Mouse (Mus musculus) forebrain, embryonic 14.5 days (tissue): ENCODE data around the gene E130308A19Rik. TPM values are rescaled to one million over a fixed set of nuclear protein-coding genes. Genes with fewer than 3 reads are reported as not detected.
A peak's percentile ranks its signal among the peaks of the same experiment; 100 is the strongest.

Experiments
- ATAC-seq: fragments of 200-750 bp; cut with Nextera tagmentation; 2 replicates; pipeline ENCODE4 v1.8.0; 2017; ENCODE audit warnings: mild to moderate bottlenecking, moderate library complexity
- DNase-seq: peaks from one replicate; pipeline ENCODE4 v3.0.0-alpha.2; 2015; ENCODE audit warnings: low spot score
- H3K27ac ChIP-seq: fragments of 300-500 bp; sonication (generic); 2 replicates; pipeline ENCODE4 v1.5.1; 2014; ENCODE audit warnings: low read depth, mild to moderate bottlenecking, control low read depth, low read length, moderate library complexity
- H3K27me3 ChIP-seq: fragments of 300-500 bp; sonication (generic); replicated peaks from 2 replicates; pipeline ENCODE4 v1.6.1; 2014; ENCODE audit warnings: low read length, control low read depth, mixed read lengths; ENCODE audit not compliant: control insufficient read depth, insufficient read depth
- H3K36me3 ChIP-seq: fragments of 300-500 bp; sonication (generic); 2 replicates; pipeline ENCODE4 v1.6.1; 2014; ENCODE audit warnings: low read length, control low read depth; ENCODE audit not compliant: control insufficient read depth, insufficient read depth
- H3K4me1 ChIP-seq: fragments of 300-500 bp; sonication (generic); 2 replicates; pipeline ENCODE4 v1.6.1; 2014; ENCODE audit warnings: antibody characterized with exemption, low read length, control low read depth; ENCODE audit not compliant: control insufficient read depth, insufficient read depth
- H3K4me2 ChIP-seq: fragments of 300-500 bp; sonication (generic); 2 replicates; pipeline ENCODE4 v1.6.1; 2014; ENCODE audit warnings: mild to moderate bottlenecking, control low read depth, low read length
- H3K4me3 ChIP-seq: fragments of 300-500 bp; sonication (generic); 2 replicates; pipeline ENCODE4 v1.5.1; 2014; ENCODE audit warnings: low read depth, low read length, control low read depth
- H3K9ac ChIP-seq: fragments of 300-500 bp; sonication (generic); 2 replicates; pipeline ENCODE4 v1.6.1; 2014; ENCODE audit warnings: mild to moderate bottlenecking, low read length, control low read depth, moderate library complexity
- H3K9me3 ChIP-seq: fragments of 300-500 bp; sonication (generic); replicated peaks from 2 replicates; pipeline ENCODE4 v1.6.1; 2016; ENCODE audit warnings: low read length, control low read depth, mixed read lengths; ENCODE audit not compliant: control insufficient read depth
- WGBS: fragments of 180-500 bp; shearing (Covaris S2); extraction: QIAGEN DNeasy Blood & Tissue Kit; methylation state at CpG from one replicate; pipeline ENCODE4 v1.1.7; 2014; 5-methylcytosine and 5-hydroxymethylcytosine counted together
- polyA plus RNA-seq: library from polyadenylated mRNA; unstranded; fragments of >200 nt; fragmentation: Nextera tagmentation; extraction: Ambion mirVana; gene quantifications from 2 replicates; pipeline ENCODE4 v1.2.1, GENCODE M21; 2014

Gene E130308A19Rik
- polyA plus RNA-seq, 1 experiment from 2014 or later: 22.6 TPM

GRCm38 (mm10) chr4:59712451-59712850 lies 86.4 kb downstream of the E130308A19Rik start:
- 48% methylated on average over 6 of the region's 6 CpGs for WGBS
- peaks cover 4% of the 10 kb centered on the region; the same call in 1 of the 2 replicates for H3K4me1 ChIP-seq

GRCm38 (mm10) chr4:59712955-59713354 lies 86.9 kb downstream of the E130308A19Rik start:
- Histone ChIP-seq H3K9me3 (no peaks in the 10 kb centered on the region), H3K27ac (no peak overlapping the region), H3K27me3 (no peaks in the 10 kb centered on the region), H3K4me3 (no peak overlapping the region), H3K36me3 (no peaks in the 10 kb centered on the region), H3K9ac (no peak overlapping the region), H3K4me2 (no peak overlapping the region), H3K4me1 (peaks cover 4% of the 10 kb centered on the region; the same call in 1 of the 2 replicates)
- no peak for DNase-seq
- no peak for ATAC-seq
- WGBS: 33% methylated on average over 2 of the region's 2 CpGs

More at GRCm38 (mm10) chr4:59712451-59712850, 86.4 kb downstream of the E130308A19Rik start:
- H3K36me3 ChIP-seq: no peaks in the 10 kb centered on the region
- H3K9me3 ChIP-seq: no peaks in the 10 kb centered on the region
- no peak overlapping the region for H3K27ac ChIP-seq
- no peak overlapping the region for H3K4me3 ChIP-seq
- H3K27me3 ChIP-seq: no peaks in the 10 kb centered on the region
- DNase-seq: no peak
- no peak overlapping the region for H3K4me2 ChIP-seq
- no peak overlapping the region for H3K9ac ChIP-seq
- no peak for ATAC-seq

GRCm38 (mm10) chr4:59714472-59714871 lies 88.5 kb downstream of the E130308A19Rik start:
- no peaks in the 10 kb centered on the region for H3K9me3 ChIP-seq
- WGBS: 91% methylated on average over 6 of the region's 6 CpGs
- H3K4me1 ChIP-seq: peaks cover 4% of the 10 kb centered on the region; the same call in 1 of the 2 replicates
- H3K27ac ChIP-seq: no peak overlapping the region
- no peak for ATAC-seq
- H3K4me3 ChIP-seq: no peak overlapping the region
- no peak for DNase-seq
- no peak overlapping the region for H3K4me2 ChIP-seq
- no peaks in the 10 kb centered on the region for H3K27me3 ChIP-seq
- H3K9ac ChIP-seq: no peak overlapping the region
- no peaks in the 10 kb centered on the region for H3K36me3 ChIP-seq

GRCm38 (mm10) chr4:59714926-59715325 lies 88.9 kb downstream of the E130308A19Rik start:
- peaks cover under 1% of the 10 kb centered on the region for H3K36me3 ChIP-seq
- H3K27me3 ChIP-seq: no peaks in the 10 kb centered on the region
- no peak overlapping the region for H3K9ac ChIP-seq
- H3K4me2 ChIP-seq: no peak overlapping the region
- H3K4me3 ChIP-seq: no peak overlapping the region
- no peak for ATAC-seq
- H3K9me3 ChIP-seq: no peaks in the 10 kb centered on the region
- no peak overlapping the region for H3K27ac ChIP-seq
- DNase-seq: no peak
- H3K4me1 ChIP-seq: peaks cover 4% of the 10 kb centered on the region; the same call in 1 of the 2 replicates
- WGBS: 72% methylated on average over 7 of the region's 7 CpGs

GRCm38 (mm10) chr4:59715531-59715930 lies 89.5 kb downstream of the E130308A19Rik start:
- H3K4me3 ChIP-seq: no peak overlapping the region
- H3K9ac ChIP-seq: no peak overlapping the region
- H3K36me3 ChIP-seq: peaks cover 7% of the 10 kb centered on the region
- H3K4me1 ChIP-seq: peaks cover 4% of the 10 kb centered on the region; the same call in 1 of the 2 replicates
- WGBS: 76% methylated on average over 3 of the region's 3 CpGs
- H3K4me2 ChIP-seq: no peak overlapping the region
- H3K27me3 ChIP-seq: no peaks in the 10 kb centered on the region
- no peak overlapping the region for H3K27ac ChIP-seq
- no peak for DNase-seq
- no peaks in the 10 kb centered on the region for H3K9me3 ChIP-seq
- ATAC-seq: no peak

GRCm38 (mm10) chr4:59717349-59717748 lies 91.3 kb downstream of the E130308A19Rik start:
- H3K36me3 ChIP-seq: peaks cover 8% of the 10 kb centered on the region
- no peak overlapping the region for H3K4me3 ChIP-seq
- ATAC-seq: no peak
- WGBS: 90% methylated on average over 4 of the region's 4 CpGs
- no peak overlapping the region for H3K9ac ChIP-seq
- H3K4me2 ChIP-seq: no peak overlapping the region
- no peaks in the 10 kb centered on the region for H3K4me1 ChIP-seq
- DNase-seq: peak; percentile 6
- H3K27ac ChIP-seq: no peak overlapping the region
- H3K27me3 ChIP-seq: no peaks in the 10 kb centered on the region
- H3K9me3 ChIP-seq: no peaks in the 10 kb centered on the region

GRCm38 (mm10) chr4:59718542-59718941 lies 92.5 kb downstream of the E130308A19Rik start:
- no peak overlapping the region for H3K9ac ChIP-seq
- WGBS: 86% methylated on average over 8 of the region's 8 CpGs
- ATAC-seq (no peak), DNase-seq (no peak)
- H3K4me3 ChIP-seq: no peak overlapping the region
- no peak overlapping the region for H3K27ac ChIP-seq
- H3K4me1 ChIP-seq: no peaks in the 10 kb centered on the region
- no peaks in the 10 kb centered on the region for H3K27me3 ChIP-seq
- peaks cover 8% of the 10 kb centered on the region for H3K36me3 ChIP-seq
- H3K4me2 ChIP-seq: no peak overlapping the region
- no peaks in the 10 kb centered on the region for H3K9me3 ChIP-seq

GRCm38 (mm10) chr4:59719481-59720355 lies 93.7 kb downstream of the E130308A19Rik start:
- no peak overlapping the region for H3K4me2 ChIP-seq
- ATAC-seq (no peak), DNase-seq (no peak)
- no peak overlapping the region for H3K27ac ChIP-seq
- no peaks in the 10 kb centered on the region for H3K27me3 ChIP-seq
- no peaks in the 10 kb centered on the region for H3K9me3 ChIP-seq
- peaks cover 8% of the 10 kb centered on the region for H3K36me3 ChIP-seq
- no peaks in the 10 kb centered on the region for H3K4me1 ChIP-seq
- H3K9ac ChIP-seq: no peak overlapping the region
- WGBS: 87% methylated on average over 32 of the region's 32 CpGs
- no peak overlapping the region for H3K4me3 ChIP-seq

GRCm38 (mm10) chr4:59721811-59722210 lies 95.8 kb downstream of the E130308A19Rik start:
- no peak for DNase-seq
- no peak for ATAC-seq
- Histone ChIP-seq H3K4me3 (no peak overlapping the region), H3K27ac (no peak overlapping the region), H3K4me1 (no peaks in the 10 kb centered on the region), H3K36me3 (peaks cover 8% of the 10 kb centered on the region), H3K9me3 (no peaks in the 10 kb centered on the region), H3K9ac (no peak overlapping the region), H3K4me2 (no peak overlapping the region), H3K27me3 (no peaks in the 10 kb centered on the region)
- WGBS: 93% methylated on average over 3 of the region's 3 CpGs
